Mouse (Mus musculus) stomach, embryonic 16.5 days (tissue): Measurements from ENCODE around the gene C2cd4b. TPM values are rescaled to one million over a fixed set of nuclear protein-coding genes. Genes with fewer than 3 reads are reported as not detected.

ENCODE experiments used
- ATAC-seq: fragments of 200-750 bp; cut with Nextera tagmentation; 2 replicates; pipeline ENCODE4 v1.8.0; 2017; ENCODE audit warnings: moderate number of reproducible peaks, moderate TSS enrichment; ENCODE audit not compliant: insufficient read depth, low FRiP score
- H3K27ac ChIP-seq: fragments of 300-500 bp; sonication (generic); 2 replicates; pipeline ENCODE4 v1.5.1; 2014; ENCODE audit warnings: low read length
- H3K27me3 ChIP-seq: fragments of 300-500 bp; sonication (generic); 2 replicates; pipeline ENCODE4 v1.6.1; 2014; ENCODE audit warnings: low read length, control low read depth, mixed read lengths; ENCODE audit not compliant: control insufficient read depth, insufficient read depth
- H3K36me3 ChIP-seq: fragments of 300-500 bp; sonication (generic); 2 replicates; pipeline ENCODE4 v1.6.1; 2014; ENCODE audit warnings: low read length; ENCODE audit not compliant: control insufficient read depth, insufficient read depth
- H3K4me1 ChIP-seq: fragments of 300-500 bp; sonication (generic); 2 replicates; pipeline ENCODE4 v1.6.1; 2014; ENCODE audit warnings: low read length, control low read depth, mixed read lengths; ENCODE audit not compliant: control insufficient read depth, insufficient read depth
- H3K4me2 ChIP-seq: fragments of 300-500 bp; sonication (generic); 2 replicates; pipeline ENCODE4 v1.6.1; 2014; ENCODE audit warnings: low read depth, low read length, mixed read lengths
- H3K4me3 ChIP-seq: fragments of 300-500 bp; sonication (generic); replicated peaks from 2 replicates; pipeline ENCODE4 v1.5.1; 2014; ENCODE audit warnings: mild to moderate bottlenecking, low read length
- H3K9ac ChIP-seq: fragments of 300-500 bp; sonication (generic); 2 replicates; pipeline ENCODE4 v1.6.1; 2014; ENCODE audit warnings: low read length
- H3K9me3 ChIP-seq: fragments of 300-500 bp; sonication (generic); replicated peaks from 2 replicates; pipeline ENCODE4 v1.6.1; 2016; ENCODE audit warnings: low read length, control low read depth; ENCODE audit not compliant: control insufficient read depth
- WGBS: fragments of 180-500 bp; shearing (Covaris S2); extraction: QIAGEN DNeasy Blood & Tissue Kit; methylation state at CpG from one replicate; pipeline ENCODE4 v1.1.7; 2014; 5-methylcytosine and 5-hydroxymethylcytosine counted together
- polyA plus RNA-seq: library from polyadenylated mRNA; unstranded; fragments of >200 nt; fragmentation: Nextera tagmentation; extraction: Ambion mirVana; gene quantifications from 2 replicates; pipeline ENCODE4 v1.2.1, GENCODE M21; 2015

The C2cd4b gene
- polyA plus RNA-seq, 1 experiment from 2014 or later: not detected

GRCm38 (mm10) chr9:67766948-67767347 is 7.7 kb downstream of the C2cd4b start:
- 39% methylated on average over 3 of the region's 3 CpGs for WGBS
- Histone ChIP-seq H3K9me3 (no peaks in the 10 kb centered on the region), H3K27ac (no peak overlapping the region), H3K36me3 (no peaks in the 10 kb centered on the region), H3K4me2 (no peak overlapping the region), H3K9ac (no peak overlapping the region), H3K4me1 (peaks cover 2% of the 10 kb centered on the region; the same call in 1 of the 2 replicates), H3K4me3 (no peak overlapping the region), H3K27me3 (no peaks in the 10 kb centered on the region)
- no peak for ATAC-seq

- WGBS: 69% methylated on average over 4 of the region's 4 CpGs
- H3K4me1 ChIP-seq: peaks cover 2% of the 10 kb centered on the region; the same call in 1 of the 2 replicates
- no peak for ATAC-seq
- no peaks in the 10 kb centered on the region for H3K9me3 ChIP-seq
- H3K9ac ChIP-seq: no peak overlapping the region
- no peak overlapping the region for H3K27ac ChIP-seq
- H3K4me2 ChIP-seq: no peak overlapping the region
- no peaks in the 10 kb centered on the region for H3K27me3 ChIP-seq
- H3K4me3 ChIP-seq: no peak overlapping the region
- H3K36me3 ChIP-seq: no peaks in the 10 kb centered on the region
Measured at GRCm38 (mm10) chr9:67768843-67769242, 9.6 kb downstream of the C2cd4b start.

- WGBS: 79% methylated on average over 1 of the region's 1 CpGs
- peaks cover 2% of the 10 kb centered on the region; the same call in 1 of the 2 replicates for H3K4me1 ChIP-seq
- H3K27ac ChIP-seq: no peak overlapping the region
- H3K9ac ChIP-seq: no peak overlapping the region
- no peak overlapping the region for H3K4me3 ChIP-seq
- no peak for ATAC-seq
- H3K9me3 ChIP-seq: no peaks in the 10 kb centered on the region
- H3K36me3 ChIP-seq: no peaks in the 10 kb centered on the region
- no peaks in the 10 kb centered on the region for H3K27me3 ChIP-seq
- no peak overlapping the region for H3K4me2 ChIP-seq
Measured at GRCm38 (mm10) chr9:67769401-67769800, 10.2 kb downstream of the C2cd4b start.

GRCm38 (mm10) chr9:67771293-67771692 is 12.1 kb downstream of the C2cd4b start:
- WGBS: 33% methylated on average over 7 of the region's 7 CpGs
- H3K27ac ChIP-seq: peak overlapping the region; percentile 60; the same call in 1 of the 2 replicates
- H3K9me3 ChIP-seq: no peaks in the 10 kb centered on the region
- H3K27me3 ChIP-seq: no peaks in the 10 kb centered on the region
- H3K4me1 ChIP-seq: peaks cover 2% of the 10 kb centered on the region; the same call in 1 of the 2 replicates
- no peak overlapping the region for H3K4me3 ChIP-seq
- H3K9ac ChIP-seq: no peak overlapping the region
- H3K36me3 ChIP-seq: no peaks in the 10 kb centered on the region
- no peak overlapping the region for H3K4me2 ChIP-seq
- peak; percentile 70; the same call in 1 of the 2 replicates for ATAC-seq

GRCm38 (mm10) chr9:67774201-67774600 is 15.0 kb downstream of the C2cd4b start:
- no peaks in the 10 kb centered on the region for H3K36me3 ChIP-seq
- peaks cover 4% of the 10 kb centered on the region; the same call in 1 of the 2 replicates for H3K4me1 ChIP-seq
- H3K27me3 ChIP-seq: no peaks in the 10 kb centered on the region
- no peaks in the 10 kb centered on the region for H3K9me3 ChIP-seq
- no peak overlapping the region for H3K4me3 ChIP-seq
- no peak overlapping the region for H3K9ac ChIP-seq
- 59% methylated on average over 6 of the region's 6 CpGs for WGBS
- no peak for ATAC-seq
- H3K27ac ChIP-seq: no peak overlapping the region
- no peak overlapping the region for H3K4me2 ChIP-seq

- no peak overlapping the region for H3K9ac ChIP-seq
- ATAC-seq: peak; percentile 68
- H3K4me2 ChIP-seq: no peak overlapping the region
- H3K9me3 ChIP-seq: no peaks in the 10 kb centered on the region
- H3K36me3 ChIP-seq: no peaks in the 10 kb centered on the region
- WGBS: 16% methylated on average over 8 of the region's 8 CpGs
- no peak overlapping the region for H3K27ac ChIP-seq
- peaks cover 4% of the 10 kb centered on the region for H3K4me1 ChIP-seq
- H3K4me3 ChIP-seq: no peak overlapping the region
- H3K27me3 ChIP-seq: no peaks in the 10 kb centered on the region
Measured at GRCm38 (mm10) chr9:67778553-67778952, 19.3 kb downstream of the C2cd4b start.

GRCm38 (mm10) chr9:67782786-67783185 is 23.5 kb downstream of the C2cd4b start:
- Histone ChIP-seq H3K27ac (no peak overlapping the region), H3K9me3 (no peaks in the 10 kb centered on the region), H3K4me3 (no peak overlapping the region), H3K4me2 (no peak overlapping the region), H3K27me3 (no peaks in the 10 kb centered on the region), H3K4me1 (peaks cover 4% of the 10 kb centered on the region), H3K36me3 (no peaks in the 10 kb centered on the region), H3K9ac (no peak overlapping the region)
- no peak for ATAC-seq
- WGBS: 55% methylated on average over 6 of the region's 6 CpGs

- H3K4me3 ChIP-seq: no peak overlapping the region
- H3K9ac ChIP-seq: no peak overlapping the region
- H3K9me3 ChIP-seq: no peaks in the 10 kb centered on the region
- H3K4me1 ChIP-seq: peaks cover 3% of the 10 kb centered on the region
- no peak overlapping the region for H3K4me2 ChIP-seq
- ATAC-seq: no peak
- H3K36me3 ChIP-seq: no peaks in the 10 kb centered on the region
- H3K27me3 ChIP-seq: no peaks in the 10 kb centered on the region
- 80% methylated on average over 3 of the region's 3 CpGs for WGBS
- no peak overlapping the region for H3K27ac ChIP-seq
Measured at GRCm38 (mm10) chr9:67783464-67783863, 24.2 kb downstream of the C2cd4b start.

GRCm38 (mm10) chr9:67783925-67784324 is 24.7 kb downstream of the C2cd4b start:
- no peak for ATAC-seq
- H3K36me3 ChIP-seq: no peaks in the 10 kb centered on the region
- no peak overlapping the region for H3K4me2 ChIP-seq
- no peak overlapping the region for H3K9ac ChIP-seq
- H3K27me3 ChIP-seq: no peaks in the 10 kb centered on the region
- no peaks in the 10 kb centered on the region; the same call in 1 of the 2 replicates for H3K4me1 ChIP-seq
- no peak overlapping the region for H3K4me3 ChIP-seq
- no peaks in the 10 kb centered on the region for H3K9me3 ChIP-seq
- no peak overlapping the region for H3K27ac ChIP-seq

GRCm38 (mm10) chr9:67786311-67786710 is 27.1 kb downstream of the C2cd4b start:
- Histone ChIP-seq H3K4me3 (no peak overlapping the region), H3K27me3 (no peaks in the 10 kb centered on the region), H3K4me2 (no peak overlapping the region), H3K9me3 (no peaks in the 10 kb centered on the region), H3K4me1 (no peaks in the 10 kb centered on the region), H3K27ac (no peak overlapping the region), H3K9ac (no peak overlapping the region), H3K36me3 (no peaks in the 10 kb centered on the region)
- 82% methylated on average over 7 of the region's 7 CpGs for WGBS
- ATAC-seq: no peak
